Mouse (Mus musculus) hindbrain, embryonic 11.5 days (tissue): ENCODE results near the gene Taldo1. TPM values are rescaled to one million over a fixed set of nuclear protein-coding genes. Genes with fewer than 3 reads are reported as not detected.

Source experiments
- ATAC-seq: fragments of 200-750 bp; cut with Nextera tagmentation; 2 replicates; pipeline ENCODE4 v1.8.0; 2017; ENCODE audit warnings: mild to moderate bottlenecking, moderate TSS enrichment, moderate library complexity; ENCODE audit not compliant: low FRiP score
- DNase-seq: peaks from one replicate; pipeline ENCODE4 v3.0.0-alpha.2; 2015; ENCODE audit warnings: low spot score
- H3K27ac ChIP-seq: fragments of 300-500 bp; sonication (generic); 2 replicates; pipeline ENCODE4 v1.5.1; 2014; ENCODE audit warnings: mild to moderate bottlenecking, low read depth, low read length
- H3K27me3 ChIP-seq: fragments of 300-500 bp; sonication (generic); 2 replicates; pipeline ENCODE4 v1.6.1; 2014; ENCODE audit warnings: mild to moderate bottlenecking, low read length, moderate library complexity, mixed read lengths; ENCODE audit not compliant: control insufficient read depth, insufficient read depth
- H3K36me3 ChIP-seq: fragments of 300-500 bp; sonication (generic); 2 replicates; pipeline ENCODE4 v1.6.1; 2014; ENCODE audit warnings: mild to moderate bottlenecking, low read length, moderate library complexity, mixed read lengths; ENCODE audit not compliant: control insufficient read depth, insufficient read depth
- H3K4me1 ChIP-seq: fragments of 300-500 bp; sonication (generic); replicated peaks from 2 replicates; pipeline ENCODE4 v1.6.1; 2014; ENCODE audit warnings: low read length, mixed read lengths; ENCODE audit not compliant: control insufficient read depth, insufficient read depth
- H3K4me2 ChIP-seq: fragments of 300-500 bp; sonication (generic); replicated peaks from 2 replicates; pipeline ENCODE4 v1.6.1; 2014; ENCODE audit warnings: mild to moderate bottlenecking, low read depth, low read length
- H3K4me3 ChIP-seq: fragments of 300-500 bp; sonication (generic); 2 replicates; pipeline ENCODE4 v1.5.1; 2014; ENCODE audit warnings: low read depth, low read length
- H3K9ac ChIP-seq: fragments of 300-500 bp; sonication (generic); 2 replicates; pipeline ENCODE4 v1.6.1; 2014; ENCODE audit warnings: low read depth, low read length
- H3K9me3 ChIP-seq: fragments of 300-500 bp; sonication (generic); 2 replicates; pipeline ENCODE4 v1.6.1; 2016; ENCODE audit warnings: low read length; ENCODE audit not compliant: control insufficient read depth
- WGBS: fragments of 180-500 bp; shearing (Covaris S2); extraction: QIAGEN DNeasy Blood & Tissue Kit; methylation state at CpG from one replicate; pipeline ENCODE4 v1.1.7; 2014; 5-methylcytosine and 5-hydroxymethylcytosine counted together
- polyA plus RNA-seq: library from polyadenylated mRNA; unstranded; fragments of >200 nt; fragmentation: Nextera tagmentation; extraction: Ambion mirVana; gene quantifications from 2 replicates; pipeline ENCODE4 v1.2.1, GENCODE M21; 2014

The Taldo1 gene
- polyA plus RNA-seq, 1 experiment from 2014 or later, result 389 TPM

DNA sequence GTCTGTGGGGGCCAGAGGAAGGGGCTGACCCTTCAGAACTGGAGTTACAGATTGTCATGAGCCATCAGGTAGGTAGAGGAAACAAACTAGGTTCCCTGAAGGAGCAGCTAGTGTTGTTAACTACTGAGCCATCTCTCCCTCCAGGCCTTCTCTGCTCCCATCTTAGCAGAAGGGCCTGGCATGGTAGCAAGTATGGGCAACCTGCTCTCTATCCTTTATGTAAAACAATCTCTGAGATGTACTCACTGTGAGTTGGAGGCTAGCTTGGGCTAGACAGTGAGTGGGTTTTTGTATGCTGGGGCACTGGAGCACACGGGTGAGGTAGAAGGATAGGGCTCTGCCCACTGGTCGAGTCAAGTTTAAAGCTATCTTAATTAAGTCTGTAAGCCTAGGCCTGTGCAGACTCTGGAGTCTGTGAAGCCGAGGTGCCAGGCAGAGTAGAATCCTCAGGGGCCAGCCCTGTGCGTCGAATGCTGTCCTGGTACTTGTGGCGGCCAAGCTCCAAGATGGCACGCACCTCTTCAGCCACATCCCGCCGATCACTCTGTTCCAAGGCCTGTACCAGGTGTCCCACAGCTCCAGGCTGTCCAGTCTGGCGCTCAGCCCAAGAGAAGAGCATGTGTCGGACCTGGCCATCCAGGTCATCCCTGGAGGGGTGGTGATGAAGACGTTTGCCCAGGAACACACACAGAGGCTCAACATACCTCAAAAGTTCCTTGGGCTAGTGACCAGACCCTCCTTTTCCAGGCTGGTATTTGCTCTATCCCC lies 46.4 kb downstream of the Taldo1 start:
- WGBS, result 91% methylated on average over 12 of the region's 12 CpGs
- no peaks in the 10 kb centered on the region for H3K9me3 ChIP-seq
- no peaks in the 10 kb centered on the region for H3K36me3 ChIP-seq
- peaks cover 23% of the 10 kb centered on the region for H3K4me1 ChIP-seq
- DNase-seq (no peak), ATAC-seq (no peak)
- no peak overlapping the region for H3K4me3 ChIP-seq
- H3K4me2 ChIP-seq, result no peak overlapping the region
- no peak overlapping the region for H3K27ac ChIP-seq
- no peak overlapping the region for H3K9ac ChIP-seq
- no peaks in the 10 kb centered on the region for H3K27me3 ChIP-seq

- Histone ChIP-seq H3K36me3 (no peaks in the 10 kb centered on the region), H3K4me2 (no peak overlapping the region), H3K9ac (no peak overlapping the region), H3K27me3 (no peaks in the 10 kb centered on the region), H3K27ac (no peak overlapping the region), H3K9me3 (no peaks in the 10 kb centered on the region), H3K4me1 (peaks cover 20% of the 10 kb centered on the region), H3K4me3 (no peak overlapping the region)
- no peak for DNase-seq
- 96% methylated on average over 10 of the region's 10 CpGs for WGBS
- no peak for ATAC-seq
Measured at GRCm38 (mm10) chr7:141439140-141439679, 47.2 kb downstream of the Taldo1 start.

DNA sequence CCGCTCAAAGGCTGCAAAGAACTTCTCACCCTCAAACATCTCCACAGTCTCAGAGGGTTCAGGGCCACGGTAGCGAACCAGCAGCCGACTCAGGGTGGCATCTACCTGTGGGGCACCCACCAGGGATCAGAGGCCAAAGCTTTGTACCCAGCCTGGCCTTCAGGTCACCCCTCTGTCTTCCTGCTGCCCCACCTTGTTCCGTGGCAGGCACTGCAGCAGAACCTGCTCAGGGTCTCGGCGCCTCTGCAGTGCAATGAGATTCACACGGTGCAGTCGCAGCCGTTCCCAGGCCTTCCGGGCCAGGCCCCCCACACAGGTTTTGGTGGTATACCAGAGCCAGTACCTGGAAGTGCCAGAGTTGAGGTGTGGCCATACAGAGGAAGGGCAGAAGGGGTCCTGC lies 47.8 kb downstream of the Taldo1 start:
- DNase-seq (no peak), ATAC-seq (no peak)
- no peak overlapping the region for H3K4me3 ChIP-seq
- H3K9me3 ChIP-seq, result no peaks in the 10 kb centered on the region
- H3K27me3 ChIP-seq, result no peaks in the 10 kb centered on the region
- no peak overlapping the region for H3K27ac ChIP-seq
- no peak overlapping the region for H3K4me2 ChIP-seq
- no peaks in the 10 kb centered on the region for H3K36me3 ChIP-seq
- H3K9ac ChIP-seq, result no peak overlapping the region
- WGBS, result 93% methylated on average over 11 of the region's 11 CpGs
- H3K4me1 ChIP-seq, result peaks cover 15% of the 10 kb centered on the region

GRCm38 (mm10) chr7:141440613-141441012 lies 48.6 kb downstream of the Taldo1 start:
- 36% methylated on average over 6 of the region's 6 CpGs for WGBS

GRCm38 (mm10) chr7:141441460-141441859 lies 49.5 kb downstream of the Taldo1 start:
- Histone ChIP-seq H3K4me1 (peaks cover 9% of the 10 kb centered on the region), H3K9ac (no peak overlapping the region), H3K9me3 (no peaks in the 10 kb centered on the region), H3K27ac (no peak overlapping the region), H3K4me2 (no peak overlapping the region), H3K4me3 (no peak overlapping the region), H3K27me3 (no peaks in the 10 kb centered on the region), H3K36me3 (no peaks in the 10 kb centered on the region)
- ATAC-seq (no peak), DNase-seq (no peak)
- WGBS, result 91% methylated on average over 9 of the region's 9 CpGs

More at GRCm38 (mm10) chr7:141440613-141441012, 48.6 kb downstream of the Taldo1 start:
- Histone ChIP-seq H3K27me3 (no peaks in the 10 kb centered on the region), H3K4me3 (no peak overlapping the region), H3K4me2 (no peak overlapping the region), H3K4me1 (peaks cover 12% of the 10 kb centered on the region), H3K36me3 (no peaks in the 10 kb centered on the region), H3K9ac (no peak overlapping the region), H3K9me3 (no peaks in the 10 kb centered on the region), H3K27ac (no peak overlapping the region)
- DNase-seq (peak; percentile 63), ATAC-seq (no peak)

DNA sequence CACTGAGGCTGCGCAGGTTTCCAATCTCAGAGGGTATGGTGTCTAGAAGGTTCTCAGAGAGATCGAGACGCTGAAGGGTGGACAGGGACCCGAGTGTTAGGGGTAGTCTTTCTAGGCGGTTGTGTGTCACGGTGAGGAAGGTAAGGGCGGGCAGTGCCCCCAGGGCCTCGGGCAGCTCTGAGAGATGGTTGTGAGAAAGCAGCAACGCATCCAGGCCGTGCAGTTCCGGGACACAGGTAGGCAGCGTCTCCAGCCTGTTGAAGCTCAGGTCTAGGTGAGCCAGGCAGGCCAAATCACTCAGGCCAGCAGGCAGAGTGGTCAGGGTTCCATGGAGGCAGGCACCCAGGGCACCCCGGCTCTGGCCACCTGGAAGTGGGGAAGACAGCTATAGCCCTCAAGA lies 50.2 kb downstream of the Taldo1 start:
- Histone ChIP-seq H3K9ac (peak overlapping the region; percentile 70; the same call in 1 of the 2 replicates), H3K36me3 (no peaks in the 10 kb centered on the region), H3K27me3 (no peaks in the 10 kb centered on the region), H3K9me3 (no peaks in the 10 kb centered on the region), H3K4me3 (no peak overlapping the region; the same call in 1 of the 2 replicates), H3K27ac (no peak overlapping the region), H3K4me2 (peak overlapping the region; percentile 68; the same call in 1 of the 2 replicates), H3K4me1 (peaks cover 8% of the 10 kb centered on the region)
- ATAC-seq, result no peak
- 98% methylated on average over 13 of the region's 13 CpGs for WGBS
- DNase-seq, result no peak

GRCm38 (mm10) chr7:141443081-141443821 lies 51.3 kb downstream of the Taldo1 start:
- Histone ChIP-seq H3K27ac (0 out of 2 replicates have a peak overlapping the region, but pooled peaks have one; percentile 9), H3K9ac (peak overlapping the region; percentile 70), H3K36me3 (no peaks in the 10 kb centered on the region), H3K27me3 (no peaks in the 10 kb centered on the region), H3K9me3 (no peaks in the 10 kb centered on the region), H3K4me2 (peak overlapping the region; percentile 68), H3K4me1 (peaks cover 8% of the 10 kb centered on the region), H3K4me3 (peak overlapping the region; percentile 37)
- 32% methylated on average over 12 of the region's 12 CpGs for WGBS
- DNase-seq (peak; percentile 58), ATAC-seq (0 out of 2 replicates have a peak, but pooled peaks have one; percentile 2)

DNA sequence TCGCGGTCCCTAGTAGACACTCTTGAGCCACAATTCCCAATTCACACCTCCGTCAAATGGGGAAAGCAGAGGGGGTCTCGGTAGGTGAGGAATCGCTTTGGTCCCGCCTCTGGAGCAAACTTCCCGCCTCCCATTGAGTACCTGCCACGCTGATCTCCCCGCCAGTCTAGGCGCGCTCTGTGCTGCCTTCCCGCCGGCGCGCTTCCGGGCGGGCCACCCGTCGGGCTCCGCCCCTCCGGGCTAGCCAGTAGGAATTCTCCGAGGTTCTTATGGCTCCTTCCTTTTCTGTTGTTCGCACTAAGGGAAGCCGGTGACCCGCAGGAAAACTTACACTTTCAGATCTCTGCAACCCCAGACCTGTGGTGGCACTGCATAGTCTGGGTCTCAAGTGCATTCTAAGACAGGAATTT lies 51.8 kb downstream of the Taldo1 start, which contains the start of gene Pidd1:
TSS of gene Pidd1 (minus strand) at position 198 of the 410 bp plus-strand sequence.
- peaks cover 11% of the 10 kb centered on the region for H3K4me1 ChIP-seq
- DNase-seq (peak; percentile 81), ATAC-seq (peak; percentile 28; the same call in 1 of the 2 replicates)
- WGBS, result under 1% methylated on average over 25 of the region's 25 CpGs
- no peaks in the 10 kb centered on the region for H3K36me3 ChIP-seq
- H3K9ac ChIP-seq, result peak within 1 kb of the TSS; percentile 70
- no peaks in the 10 kb centered on the region for H3K9me3 ChIP-seq
- peak within 1 kb of the TSS; percentile 68 for H3K4me2 ChIP-seq
- 0 out of 2 replicates have a peak within 1 kb of the TSS, but pooled peaks have one; percentile 9 for H3K27ac ChIP-seq
- H3K4me3 ChIP-seq, result peak within 1 kb of the TSS; percentile 37
- no peaks in the 10 kb centered on the region for H3K27me3 ChIP-seq
